Mouse (Mus musculus): ENCODE results near the gene Nfyb.

Nfyb gene

GRCm38 (mm10) chr10:82742578-82742977 is 21.4 kb downstream of the Nfyb start:
- DNase-seq = no peak

GRCm38 (mm10) chr10:82741876-82742275 is 22.1 kb downstream of the Nfyb start:
- DNase-seq = no peak

GRCm38 (mm10) chr10:82741354-82741753 is 22.6 kb downstream of the Nfyb start:
- no peak for DNase-seq

DNA sequence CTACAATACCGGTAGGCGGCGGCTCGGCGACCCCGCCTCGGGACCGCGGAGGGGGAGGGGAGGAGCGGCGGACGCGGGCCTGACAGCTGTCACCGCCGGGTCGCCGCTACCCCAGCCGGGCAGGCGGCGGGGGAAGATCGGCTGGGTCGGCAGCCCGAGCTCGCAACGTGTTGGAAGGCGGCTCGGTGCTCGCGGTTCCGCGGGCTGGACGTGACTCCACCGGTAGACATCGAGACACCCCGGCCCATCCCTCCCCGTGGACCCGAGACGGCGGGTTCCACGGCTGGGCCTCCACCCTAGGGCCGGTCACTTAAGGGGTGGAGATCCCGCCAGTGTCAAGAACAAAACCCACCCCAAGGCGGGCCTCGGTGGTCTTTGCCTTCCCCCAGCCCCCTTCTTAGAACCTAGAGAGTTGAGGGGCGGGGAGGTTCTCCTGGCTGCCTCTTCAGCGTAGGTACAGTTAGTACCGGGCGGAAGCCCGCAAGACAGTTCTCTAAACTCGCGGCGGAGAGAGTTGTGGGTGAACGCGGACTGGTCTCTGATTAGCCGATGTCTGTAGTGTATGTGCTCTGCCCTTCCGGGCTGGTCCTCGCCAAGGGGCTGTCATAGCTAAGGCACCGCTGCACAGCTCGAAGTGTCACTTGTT is 64.5 kb downstream of the Nfyb start:
- peak; percentile 44 to 49 for DNase-seq

DNA sequence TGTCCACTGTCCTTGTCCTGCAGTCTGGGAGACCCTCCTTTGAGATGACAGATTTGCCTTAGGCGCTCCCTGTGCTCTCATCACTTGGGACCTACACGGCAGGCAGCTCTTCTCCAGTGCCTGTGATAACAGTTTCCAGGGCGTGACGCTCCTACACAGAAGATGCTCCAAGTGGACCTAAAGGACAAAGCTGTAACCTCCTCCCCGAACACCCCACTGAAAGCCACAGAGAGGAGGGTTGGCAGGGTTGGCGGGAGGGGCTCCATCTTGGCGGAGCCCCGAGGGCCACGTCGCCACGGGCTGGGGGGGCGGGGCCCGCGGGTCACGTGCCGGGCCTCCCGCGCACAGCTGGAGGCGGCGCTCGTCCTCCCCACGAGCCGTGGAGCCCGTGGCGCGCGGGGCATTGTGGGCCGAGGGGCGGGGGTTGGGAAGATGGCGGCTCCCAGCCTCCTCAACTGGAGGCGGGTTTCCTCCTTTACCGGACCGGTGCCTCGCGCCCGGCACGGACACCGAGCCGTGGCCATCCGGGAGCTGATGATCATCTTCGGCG is 65.2 kb downstream of the Nfyb start:
- peak; percentile 93 for DNase-seq
